Mouse (Mus musculus) hindbrain, embryonic 12.5 days (tissue): ENCODE results near the gene Fcho1. TPM values are rescaled to one million over a fixed set of nuclear protein-coding genes. Genes with fewer than 3 reads are reported as not detected.

Source experiments
- ATAC-seq: fragments of 200-750 bp; cut with Nextera tagmentation; 2 replicates; pipeline ENCODE4 v1.8.0; 2017; ENCODE audit warnings: moderate TSS enrichment; ENCODE audit not compliant: low FRiP score
- H3K27ac ChIP-seq: fragments of 300-500 bp; sonication (generic); 2 replicates; pipeline ENCODE4 v1.5.1; 2016; ENCODE audit warnings: mild to moderate bottlenecking
- H3K27me3 ChIP-seq: fragments of 300-500 bp; sonication (generic); 2 replicates; pipeline ENCODE4 v1.6.1; 2016; ENCODE audit warnings: mild to moderate bottlenecking
- H3K36me3 ChIP-seq: fragments of 300-500 bp; sonication (generic); 2 replicates; pipeline ENCODE4 v1.6.1; 2016; ENCODE audit warnings: mild to moderate bottlenecking
- H3K4me1 ChIP-seq: fragments of 300-500 bp; sonication (generic); 2 replicates; pipeline ENCODE4 v1.6.1; 2016
- H3K4me2 ChIP-seq: fragments of 300-500 bp; sonication (generic); replicated peaks from 2 replicates; pipeline ENCODE4 v1.6.1; 2016; ENCODE audit warnings: mild to moderate bottlenecking
- H3K4me3 ChIP-seq: fragments of 300-500 bp; sonication (generic); 2 replicates; pipeline ENCODE4 v1.5.1; 2016; ENCODE audit warnings: mild to moderate bottlenecking
- H3K9ac ChIP-seq: fragments of 300-500 bp; sonication (generic); 2 replicates; pipeline ENCODE4 v1.6.1; 2016; ENCODE audit warnings: mild to moderate bottlenecking, moderate library complexity
- H3K9me3 ChIP-seq: fragments of 300-500 bp; sonication (generic); replicated peaks from 2 replicates; pipeline ENCODE4 v1.6.1; 2016; ENCODE audit warnings: mild to moderate bottlenecking
- WGBS: fragments of 180-500 bp; shearing (Covaris S2); methylation state at CpG from one replicate; pipeline ENCODE4 v1.1.7; 2016; 5-methylcytosine and 5-hydroxymethylcytosine counted together
- polyA plus RNA-seq: library from polyadenylated mRNA; unstranded; fragments of >200 nt; fragmentation: Nextera tagmentation; extraction: Ambion mirVana; gene quantifications from 2 replicates; pipeline ENCODE4 v1.2.1, GENCODE M21; 2016

Gene Fcho1
- polyA plus RNA-seq, 1 experiment from 2014 or later = 39.4 TPM

DNA sequence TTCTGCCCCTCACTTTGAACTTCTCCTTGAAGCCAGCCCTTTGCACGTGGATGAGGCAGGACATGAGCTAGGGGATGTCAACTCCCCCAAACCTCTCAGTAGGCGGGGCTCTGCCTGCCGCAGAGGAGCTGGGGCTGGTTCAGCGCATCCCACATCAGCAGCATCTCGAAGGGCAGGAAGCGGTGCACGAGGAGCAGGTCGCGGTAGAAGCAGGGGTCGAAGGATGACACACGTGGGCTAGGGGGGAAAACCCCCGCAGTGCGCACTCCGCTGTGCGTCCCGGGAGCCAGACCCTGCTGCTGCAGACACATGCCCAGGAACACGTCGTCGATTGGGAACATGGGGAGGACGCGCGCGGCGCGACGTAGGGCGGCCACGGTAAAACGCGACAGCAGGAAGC, 33.0 kb downstream of the Fcho1 start:
- WGBS = 5% methylated on average over 30 of the region's 30 CpGs
- H3K9me3 ChIP-seq = no peaks in the 10 kb centered on the region
- no peak overlapping the region for H3K4me3 ChIP-seq
- peaks cover 95% of the 10 kb centered on the region for H3K27me3 ChIP-seq
- no peak overlapping the region for H3K27ac ChIP-seq
- no peak overlapping the region for H3K9ac ChIP-seq
- no peak overlapping the region for H3K4me2 ChIP-seq
- H3K4me1 ChIP-seq = peaks cover 8% of the 10 kb centered on the region
- H3K36me3 ChIP-seq = no peaks in the 10 kb centered on the region
- no peak for ATAC-seq

DNA sequence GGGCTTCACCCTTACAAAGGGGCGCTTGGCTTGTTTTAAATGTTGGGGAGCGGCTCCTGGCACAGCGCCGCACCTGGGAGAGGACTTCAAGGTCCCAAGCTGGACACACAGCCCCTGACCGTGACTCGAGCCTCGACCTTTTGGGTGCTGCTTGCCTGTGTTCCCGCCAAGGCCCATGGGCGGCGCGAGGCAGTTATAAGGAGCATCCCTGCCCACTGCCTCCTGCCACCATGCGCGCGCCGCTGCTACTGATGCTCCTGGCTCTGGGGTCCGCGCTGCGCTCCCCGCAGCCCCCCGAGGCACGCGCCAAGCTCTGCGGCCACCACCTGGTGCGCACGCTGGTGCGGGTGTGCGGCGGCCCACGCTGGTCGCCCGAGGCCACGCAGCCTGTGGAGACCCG, 36.5 kb downstream of the Fcho1 start, which contains the start of gene Insl3:
TSS of gene Insl3 (plus strand) at position 187 of the 400 bp plus-strand sequence.
- no peak for ATAC-seq
- H3K27me3 ChIP-seq = peaks cover 100% of the 10 kb centered on the region
- peaks cover 27% of the 10 kb centered on the region for H3K4me1 ChIP-seq
- H3K4me3 ChIP-seq = no peak within 1 kb of the TSS
- no peaks in the 10 kb centered on the region for H3K36me3 ChIP-seq
- no peak within 1 kb of the TSS for H3K4me2 ChIP-seq
- no peaks in the 10 kb centered on the region for H3K9me3 ChIP-seq
- no peak within 1 kb of the TSS for H3K27ac ChIP-seq
- WGBS = 7% methylated on average over 33 of the region's 33 CpGs
- H3K9ac ChIP-seq = no peak within 1 kb of the TSS

DNA sequence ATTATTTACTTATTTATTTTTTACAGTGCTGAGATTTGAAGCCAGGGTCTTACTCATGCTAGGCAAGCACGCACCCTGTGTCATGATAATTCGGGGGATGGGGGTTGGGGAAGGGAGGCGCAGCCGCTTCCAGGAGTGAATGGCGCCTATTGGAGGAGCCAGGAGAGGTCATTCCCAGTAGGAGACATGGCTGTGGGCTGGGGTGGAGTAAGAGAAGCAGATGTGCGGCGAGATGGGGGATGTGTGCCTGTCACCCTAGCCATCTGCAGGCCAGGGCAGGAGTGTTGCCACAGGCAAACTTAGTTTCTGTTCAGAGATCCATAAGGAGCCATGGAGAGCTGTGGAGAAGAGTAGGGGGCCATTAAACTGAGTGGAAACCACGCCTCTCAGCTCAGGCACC, 37.9 kb downstream of the Fcho1 start:
- no peaks in the 10 kb centered on the region for H3K9me3 ChIP-seq
- no peak overlapping the region for H3K27ac ChIP-seq
- H3K4me2 ChIP-seq = no peak overlapping the region
- 1% methylated on average over 8 of the region's 8 CpGs for WGBS
- H3K27me3 ChIP-seq = peaks cover 100% of the 10 kb centered on the region
- no peak overlapping the region for H3K9ac ChIP-seq
- peaks cover 20% of the 10 kb centered on the region for H3K4me1 ChIP-seq
- no peak overlapping the region for H3K4me3 ChIP-seq
- H3K36me3 ChIP-seq = no peaks in the 10 kb centered on the region
- ATAC-seq = no peak

DNA sequence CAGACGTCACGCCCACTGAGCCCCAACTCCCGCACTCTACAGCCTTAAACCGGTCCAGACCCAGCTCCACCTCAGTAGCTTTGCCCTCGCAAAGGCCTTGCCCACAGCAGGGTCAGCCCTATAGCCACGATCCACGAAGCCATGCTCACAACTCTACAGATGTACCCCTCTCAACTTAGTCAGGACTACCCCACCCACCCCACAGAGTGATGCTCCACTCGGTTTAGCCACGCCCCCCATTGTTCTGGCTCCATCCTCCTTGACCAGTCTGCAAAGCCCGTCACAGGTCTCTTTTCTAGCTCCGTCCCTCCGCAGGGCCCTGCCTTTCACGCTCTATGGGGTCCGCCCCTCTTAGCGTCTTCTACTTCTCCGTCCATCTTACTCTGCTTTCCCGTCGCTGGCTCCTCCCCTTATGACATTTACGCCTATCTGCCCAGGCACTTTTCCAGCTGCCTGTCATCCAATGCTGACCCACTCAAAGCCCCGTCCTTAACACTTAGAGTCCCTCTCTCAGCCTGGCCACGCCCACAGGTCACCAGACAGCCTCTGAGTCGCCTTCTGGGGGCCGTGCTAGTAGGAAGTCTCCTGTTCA, 39.3 kb downstream of the Fcho1 start:
- Histone ChIP-seq H3K9ac (0 out of 2 replicates have a peak overlapping the region, but pooled peaks have one; percentile 27), H3K4me3 (peak overlapping the region; percentile 30), H3K4me2 (peak overlapping the region; percentile 51), H3K4me1 (peaks cover 19% of the 10 kb centered on the region), H3K36me3 (no peaks in the 10 kb centered on the region), H3K27me3 (peaks cover 100% of the 10 kb centered on the region), H3K27ac (no peak overlapping the region), H3K9me3 (no peaks in the 10 kb centered on the region)
- WGBS = under 1% methylated on average over 23 of the region's 23 CpGs
- ATAC-seq = peak; percentile 53

DNA sequence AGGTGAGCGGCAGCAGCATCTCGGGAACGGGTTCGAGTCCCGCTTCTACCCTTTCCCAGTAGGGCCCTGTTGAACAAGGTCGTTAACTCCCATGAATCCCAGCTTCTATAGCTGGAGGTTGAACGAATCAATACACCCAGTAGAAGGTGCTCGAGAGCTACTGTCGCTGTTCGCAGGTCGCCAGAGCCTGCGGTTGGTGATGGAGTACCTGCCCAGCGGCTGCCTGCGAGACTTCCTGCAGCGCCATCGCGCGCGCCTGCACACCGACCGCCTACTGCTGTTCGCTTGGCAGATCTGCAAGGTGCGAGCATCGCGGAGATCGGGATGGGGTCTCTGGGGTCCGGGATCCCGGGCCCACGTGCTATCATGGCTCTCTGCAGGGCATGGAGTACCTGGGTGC, 39.9 kb downstream of the Fcho1 start:
- peak; percentile 36; the same call in 1 of the 2 replicates for ATAC-seq
- Histone ChIP-seq H3K36me3 (no peaks in the 10 kb centered on the region), H3K9ac (0 out of 2 replicates have a peak overlapping the region, but pooled peaks have one; percentile 27), H3K4me1 (peaks cover 20% of the 10 kb centered on the region), H3K27me3 (peaks cover 100% of the 10 kb centered on the region), H3K27ac (no peak overlapping the region), H3K9me3 (no peaks in the 10 kb centered on the region), H3K4me3 (peak overlapping the region; percentile 30), H3K4me2 (peak overlapping the region; percentile 51)
- 2% methylated on average over 29 of the region's 29 CpGs for WGBS

DNA sequence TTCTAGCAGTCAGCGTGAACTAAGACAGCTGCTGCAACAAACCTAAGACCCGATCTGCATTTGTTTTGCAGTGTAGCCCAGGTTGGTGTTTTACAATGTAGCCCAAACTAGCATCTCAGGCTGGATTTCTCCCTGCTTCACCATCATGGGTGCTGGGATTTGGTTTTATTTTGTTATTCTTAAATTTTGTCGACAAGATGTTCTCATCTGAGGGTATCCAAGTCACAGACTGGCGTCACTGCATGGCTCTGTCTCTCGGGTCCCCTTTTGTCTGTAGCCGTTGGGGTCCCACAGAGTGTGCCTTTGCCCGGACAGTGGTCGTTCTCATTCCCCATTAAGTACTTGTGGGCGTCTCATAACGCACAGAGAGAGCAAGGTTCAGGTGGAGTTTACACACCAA, 40.8 kb downstream of the Fcho1 start:
- H3K9me3 ChIP-seq = no peaks in the 10 kb centered on the region
- no peak overlapping the region for H3K9ac ChIP-seq
- H3K4me2 ChIP-seq = no peak overlapping the region
- 13% methylated on average over 10 of the region's 10 CpGs for WGBS
- ATAC-seq = no peak
- no peak overlapping the region for H3K27ac ChIP-seq
- H3K27me3 ChIP-seq = peaks cover 100% of the 10 kb centered on the region
- H3K4me3 ChIP-seq = no peak overlapping the region
- H3K36me3 ChIP-seq = no peaks in the 10 kb centered on the region
- H3K4me1 ChIP-seq = peaks cover 25% of the 10 kb centered on the region

DNA sequence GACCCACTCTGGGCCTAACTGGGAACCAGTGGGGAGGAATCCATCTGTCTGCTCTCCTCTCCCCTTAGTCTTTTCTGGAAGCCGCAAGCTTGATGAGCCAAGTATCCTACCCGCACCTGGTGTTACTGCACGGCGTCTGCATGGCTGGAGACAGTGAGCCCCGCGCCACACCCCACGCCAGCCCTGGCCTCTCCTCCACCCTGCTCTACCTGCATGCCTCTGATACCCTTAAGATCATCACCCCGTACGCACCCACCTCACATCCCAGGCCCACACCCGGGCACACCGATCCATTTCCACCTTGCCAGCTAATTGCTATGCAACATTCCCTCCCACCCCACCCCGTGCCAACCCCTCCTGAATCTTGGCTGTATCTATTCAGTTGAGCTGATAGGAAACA, 42.7 kb downstream of the Fcho1 start:
- Histone ChIP-seq H3K9ac (no peak overlapping the region), H3K9me3 (0 out of 2 replicates have a peak, but pooled peaks cover 4% of the 10 kb centered on the region), H3K4me2 (no peak overlapping the region), H3K36me3 (no peaks in the 10 kb centered on the region), H3K27me3 (peaks cover 100% of the 10 kb centered on the region), H3K27ac (no peak overlapping the region), H3K4me1 (peaks cover 30% of the 10 kb centered on the region), H3K4me3 (no peak overlapping the region)
- WGBS = 64% methylated on average over 12 of the region's 12 CpGs
- ATAC-seq = no peak

DNA sequence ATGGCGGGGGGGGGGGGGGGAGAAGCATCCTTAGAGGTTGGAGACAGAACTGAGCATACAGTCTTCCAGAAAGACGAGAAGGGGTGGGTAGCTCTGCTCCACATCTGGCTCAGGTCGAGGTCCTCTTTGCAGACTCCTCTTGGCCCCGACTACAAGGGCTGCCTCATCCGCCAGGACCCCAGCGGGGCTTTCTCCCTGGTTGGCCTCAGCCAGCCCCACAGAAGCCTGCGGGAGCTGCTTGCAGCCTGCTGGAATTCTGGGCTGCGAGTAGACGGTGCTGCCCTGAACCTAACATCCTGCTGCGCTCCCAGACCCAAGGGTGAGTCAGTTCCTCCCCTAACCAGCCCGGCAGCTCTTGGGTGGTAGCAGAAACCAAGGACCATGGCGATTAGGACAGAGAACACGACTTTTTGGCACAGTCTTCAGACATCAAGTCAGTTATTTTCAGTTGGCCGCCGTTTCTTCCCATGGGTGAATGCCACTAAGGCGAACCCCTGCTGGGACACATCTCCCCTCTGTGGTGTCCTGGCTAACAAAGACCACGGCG, 44.1 kb downstream of the Fcho1 start:
- WGBS = 3% methylated on average over 18 of the region's 18 CpGs
- Histone ChIP-seq H3K27ac (no peak overlapping the region), H3K36me3 (no peaks in the 10 kb centered on the region), H3K4me3 (no peak overlapping the region), H3K9ac (no peak overlapping the region), H3K4me2 (no peak overlapping the region), H3K9me3 (0 out of 2 replicates have a peak, but pooled peaks cover 4% of the 10 kb centered on the region), H3K4me1 (peaks cover 28% of the 10 kb centered on the region), H3K27me3 (peaks cover 100% of the 10 kb centered on the region)
- ATAC-seq = no peak

DNA sequence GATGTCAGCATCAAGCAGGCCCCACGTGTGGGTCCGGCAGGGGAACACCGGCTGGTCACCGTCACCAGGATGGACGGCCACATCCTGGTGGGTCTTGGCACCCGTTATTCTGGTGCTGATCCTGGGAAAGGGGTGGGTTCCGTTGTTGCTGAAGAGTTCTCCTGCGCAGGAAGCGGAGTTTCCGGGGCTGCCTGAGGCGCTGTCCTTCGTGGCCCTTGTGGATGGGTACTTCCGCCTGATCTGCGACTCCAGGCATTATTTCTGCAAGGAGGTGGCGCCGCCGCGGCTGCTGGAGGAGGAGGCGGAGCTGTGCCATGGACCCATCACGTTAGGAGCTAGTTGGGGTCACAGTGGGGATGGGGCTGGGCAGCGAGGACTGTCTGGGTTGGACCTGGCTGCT, 45.0 kb downstream of the Fcho1 start:
- peaks cover 19% of the 10 kb centered on the region for H3K4me1 ChIP-seq
- no peak overlapping the region for H3K4me2 ChIP-seq

DNA sequence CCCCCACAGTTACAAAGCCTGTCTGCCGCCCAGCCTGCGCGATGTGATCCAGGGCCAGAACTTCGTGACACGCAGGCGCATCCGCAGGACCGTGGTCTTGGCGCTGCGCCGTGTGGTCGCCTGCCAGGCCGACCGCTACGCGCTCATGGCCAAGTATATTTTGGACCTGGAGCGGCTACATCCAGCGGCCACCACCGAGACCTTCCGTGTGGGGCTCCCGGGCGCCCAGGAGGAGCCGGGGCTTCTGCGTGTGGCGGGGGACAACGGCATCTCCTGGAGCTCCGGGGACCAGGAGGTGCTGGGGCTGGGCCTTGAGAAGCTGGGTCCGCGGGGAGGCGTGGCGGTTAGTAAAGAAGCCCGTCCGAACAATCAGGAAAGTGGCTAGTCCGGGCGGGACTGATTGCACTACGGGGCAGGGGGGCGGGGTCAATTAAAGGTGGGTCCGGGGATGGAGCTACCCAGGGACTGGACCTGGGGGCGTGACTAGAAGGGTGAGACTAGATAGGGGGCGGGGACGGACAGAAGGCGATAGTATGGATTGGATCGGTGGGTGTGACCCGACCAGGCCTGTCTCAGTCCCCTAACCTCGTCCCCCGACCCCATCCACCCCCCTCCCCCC, 45.9 kb downstream of the Fcho1 start:
- Histone ChIP-seq H3K4me2 (peak overlapping the region; percentile 49), H3K27me3 (peaks cover 97% of the 10 kb centered on the region), H3K9me3 (0 out of 2 replicates have a peak, but pooled peaks cover 4% of the 10 kb centered on the region), H3K27ac (no peak overlapping the region), H3K36me3 (no peaks in the 10 kb centered on the region), H3K4me3 (peak overlapping the region; percentile 22), H3K4me1 (peaks cover 18% of the 10 kb centered on the region), H3K9ac (peak overlapping the region; percentile 41)
- 2% methylated on average over 46 of the region's 46 CpGs for WGBS
- ATAC-seq = no peak

More for the DNA sequence above, 45.0 kb downstream of the Fcho1 start:
- Histone ChIP-seq H3K36me3 (no peaks in the 10 kb centered on the region), H3K27ac (no peak overlapping the region), H3K9me3 (0 out of 2 replicates have a peak, but pooled peaks cover 4% of the 10 kb centered on the region), H3K9ac (no peak overlapping the region), H3K27me3 (peaks cover 99% of the 10 kb centered on the region), H3K4me3 (no peak overlapping the region; the same call in 1 of the 2 replicates)
- WGBS = 5% methylated on average over 20 of the region's 21 CpGs
- no peak for ATAC-seq

DNA sequence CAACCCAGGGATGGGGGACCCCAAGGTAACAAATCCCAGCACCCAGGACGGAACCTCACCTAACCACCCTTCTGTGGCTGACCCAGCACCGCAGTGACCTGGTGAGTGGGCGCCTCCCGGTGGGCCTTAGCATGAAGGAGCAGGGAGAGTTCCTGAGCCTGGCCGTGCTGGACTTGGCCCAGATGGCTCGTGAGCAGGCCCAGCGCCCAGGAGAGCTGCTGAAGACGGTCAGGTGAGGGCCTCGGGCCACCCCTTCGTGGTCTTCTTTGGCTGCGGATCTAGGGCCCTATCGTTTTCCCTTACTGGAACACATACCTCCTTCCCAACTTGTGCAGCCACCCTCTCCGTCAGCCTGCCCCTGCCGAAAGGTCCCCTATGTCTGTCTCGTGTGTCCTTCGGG, 46.4 kb downstream of the Fcho1 start:
- peak overlapping the region; percentile 41 for H3K9ac ChIP-seq
- peak overlapping the region; percentile 49 for H3K4me2 ChIP-seq
- no peaks in the 10 kb centered on the region for H3K36me3 ChIP-seq
- no peak for ATAC-seq
- peaks cover 14% of the 10 kb centered on the region for H3K4me1 ChIP-seq
- no peak overlapping the region for H3K4me3 ChIP-seq
- H3K9me3 ChIP-seq = 0 out of 2 replicates have a peak, but pooled peaks cover 4% of the 10 kb centered on the region
- peaks cover 91% of the 10 kb centered on the region for H3K27me3 ChIP-seq
- 9% methylated on average over 16 of the region's 16 CpGs for WGBS
- H3K27ac ChIP-seq = no peak overlapping the region

DNA sequence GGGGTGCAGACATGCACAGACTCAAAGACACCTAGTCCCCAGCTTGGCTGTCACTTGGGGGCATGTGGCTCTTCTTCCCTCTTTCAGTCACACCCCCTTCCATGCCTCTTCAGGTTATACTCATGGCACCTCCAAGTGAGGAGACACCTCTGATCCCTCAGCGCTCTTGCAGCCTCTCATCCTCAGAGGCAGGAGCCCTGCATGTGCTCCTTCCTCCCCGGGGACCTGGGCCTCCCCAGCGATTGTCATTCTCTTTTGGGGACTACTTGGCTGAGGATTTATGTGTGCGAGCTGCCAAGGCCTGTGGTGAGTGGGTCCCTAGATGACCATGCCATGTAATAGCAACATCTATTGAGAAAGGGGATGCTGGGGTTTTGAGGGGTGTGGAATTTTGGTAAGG, 47.3 kb downstream of the Fcho1 start:
- Histone ChIP-seq H3K4me2 (no peak overlapping the region), H3K4me1 (peaks cover 14% of the 10 kb centered on the region), H3K4me3 (no peak overlapping the region), H3K27me3 (peaks cover 84% of the 10 kb centered on the region), H3K36me3 (no peaks in the 10 kb centered on the region), H3K27ac (no peak overlapping the region), H3K9me3 (0 out of 2 replicates have a peak, but pooled peaks cover 4% of the 10 kb centered on the region), H3K9ac (no peak overlapping the region)
- ATAC-seq = no peak
- 45% methylated on average over 4 of the region's 4 CpGs for WGBS
